Mouse (Mus musculus): ENCODE data around the gene Parpbp.

DNA sequence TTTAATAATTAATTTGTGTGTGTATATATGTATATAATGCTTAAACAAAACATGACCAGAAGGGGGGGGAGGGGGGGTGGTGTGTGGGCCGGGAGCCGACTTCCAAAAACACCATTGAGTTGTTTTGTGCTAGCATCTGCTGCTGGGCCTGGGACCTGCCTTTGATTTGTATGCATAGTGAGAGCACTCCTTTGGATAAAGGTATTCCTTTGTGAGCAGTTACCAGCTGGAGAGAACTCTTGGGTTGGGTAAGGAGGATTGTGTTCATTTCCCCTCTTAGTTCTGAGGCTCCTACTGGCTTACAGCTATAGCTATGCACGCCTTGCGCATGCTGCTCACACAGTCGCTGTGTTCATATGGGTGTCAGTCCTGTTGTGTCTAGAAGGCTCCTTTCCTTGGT, 15.9 kb upstream of the Parpbp start:
- TF ChIP-seq POLR2A (IDR thresholded peaks at IDR 0.05; ENCODE audit: control insufficient read depth, extremely low read depth, insufficient read depth, low read length, poor library complexity), result no peak
- no peak for TF ChIP-seq CTCF (IDR thresholded peaks at IDR 0.05; ENCODE audit: borderline replicate concordance, control insufficient read depth, extremely low read depth, insufficient read depth, low read length, poor library complexity)

Data from thymus, adult 2 months (tissue).